Mouse (Mus musculus) induced T-regulatory cell, adult 2 months (primary cell): ENCODE results near the gene Eml3.
"Not testable (repeated sequence)": the region's sequence is repeated elsewhere in the genome, so short reads cannot be mapped to it uniquely, and the experiment has no call there.

Experiments
- DNase-seq: peaks from one replicate; pipeline ENCODE4 v3.0.0-alpha.2; 2012; ENCODE audit warnings: low read depth

The Eml3 gene

GRCm38 (mm10) chr19:8929224-8930088, at the start of gene Eml3, which contains the start of gene Rom1:
Gene Eml3, plus strand, starts transcription at chr19:8929552.
Gene Rom1, minus strand, starts transcription at chr19:8929356.
- DNase-seq, result peak; percentile 93

GRCm38 (mm10) chr19:8880311-8881033, 48.9 kb upstream of the Eml3 start, which contains the start of gene Uqcc3:
Gene Uqcc3, minus strand, starts transcription at chr19:8880923.
- peak; percentile 92 for DNase-seq

- no peak for DNase-seq
Measured at GRCm38 (mm10) chr19:8881034-8881392, 48.3 kb upstream of the Eml3 start.

GRCm38 (mm10) chr19:8883616-8884015, 45.7 kb upstream of the Eml3 start, which contains the start of the genes Lbhd1 and Gm49403:
Gene Lbhd1, plus strand, starts transcription at chr19:8883732.
Gene Gm49403, plus strand, starts transcription at chr19:8883930.
- DNase-seq, result no peak

- peak; percentile 15 for DNase-seq
Measured at GRCm38 (mm10) chr19:8886916-8887584, 42.3 kb upstream of the Eml3 start.

GRCm38 (mm10) chr19:8887585-8888463, 41.5 kb upstream of the Eml3 start:
- no peak for DNase-seq

- peak; percentile 99 for DNase-seq
Measured at GRCm38 (mm10) chr19:8888511-8889385, 40.6 kb upstream of the Eml3 start, which contains the start of the genes 1810009A15Rik and Gm49416. Gene 1810009A15Rik, plus strand, starts transcription at chr19:8888853. Gene Gm49416, plus strand, starts transcription at chr19:8888926.

- DNase-seq, result peak; percentile 95
Measured at GRCm38 (mm10) chr19:8892829-8893766, 36.3 kb upstream of the Eml3 start, which contains the start of gene Ints5. Gene Ints5, plus strand, starts transcription at chr19:8893005.

GRCm38 (mm10) chr19:8895397-8895960, 33.9 kb upstream of the Eml3 start:
- no peak for DNase-seq

- DNase-seq, result not testable (repeated sequence)
Measured at GRCm38 (mm10) chr19:8896231-8896630, 33.1 kb upstream of the Eml3 start.

GRCm38 (mm10) chr19:8897211-8897864, 32.0 kb upstream of the Eml3 start:
- DNase-seq, result peak; percentile 31

- peak; percentile 98 for DNase-seq
Measured at GRCm38 (mm10) chr19:8897865-8898495, 31.4 kb upstream of the Eml3 start, which contains the start of gene Ganab. Gene Ganab, plus strand, starts transcription at chr19:8898071.

GRCm38 (mm10) chr19:8898576-8898975, 30.8 kb upstream of the Eml3 start:
- DNase-seq, result peak; percentile 61

- no peak for DNase-seq
Measured at GRCm38 (mm10) chr19:8899079-8899478, 30.3 kb upstream of the Eml3 start.

- no peak for DNase-seq
Measured at GRCm38 (mm10) chr19:8903412-8903811, 25.9 kb upstream of the Eml3 start.

- no peak for DNase-seq
Measured at GRCm38 (mm10) chr19:8908531-8908930, 20.8 kb upstream of the Eml3 start.

- DNase-seq, result no peak
Measured at GRCm38 (mm10) chr19:8911810-8912209, 17.5 kb upstream of the Eml3 start.
